Mouse (Mus musculus) gastrocnemius, postnatal 4 days (tissue): ENCODE measurements around the gene Rab6a. TPM values are rescaled to one million over a fixed set of nuclear protein-coding genes. Genes with fewer than 3 reads are reported as not detected.

Experiments
- DNase-seq, 2 experiments: peaks; one replicate each; pipeline ENCODE4 v3.0.0; 2021 to 2022; ENCODE audit warnings: low spot score in 2 of 2, mixed read lengths in 2 of 2
- total RNA-seq, 2 experiments: library from RNA; stranded (reverse); gene quantifications; 2 replicates each; pipeline ENCODE4 v1.2.3; 2021

The Rab6a gene
- total RNA-seq, 2 experiments from 2014 or later = 74.5 to 88.0 TPM

DNA sequence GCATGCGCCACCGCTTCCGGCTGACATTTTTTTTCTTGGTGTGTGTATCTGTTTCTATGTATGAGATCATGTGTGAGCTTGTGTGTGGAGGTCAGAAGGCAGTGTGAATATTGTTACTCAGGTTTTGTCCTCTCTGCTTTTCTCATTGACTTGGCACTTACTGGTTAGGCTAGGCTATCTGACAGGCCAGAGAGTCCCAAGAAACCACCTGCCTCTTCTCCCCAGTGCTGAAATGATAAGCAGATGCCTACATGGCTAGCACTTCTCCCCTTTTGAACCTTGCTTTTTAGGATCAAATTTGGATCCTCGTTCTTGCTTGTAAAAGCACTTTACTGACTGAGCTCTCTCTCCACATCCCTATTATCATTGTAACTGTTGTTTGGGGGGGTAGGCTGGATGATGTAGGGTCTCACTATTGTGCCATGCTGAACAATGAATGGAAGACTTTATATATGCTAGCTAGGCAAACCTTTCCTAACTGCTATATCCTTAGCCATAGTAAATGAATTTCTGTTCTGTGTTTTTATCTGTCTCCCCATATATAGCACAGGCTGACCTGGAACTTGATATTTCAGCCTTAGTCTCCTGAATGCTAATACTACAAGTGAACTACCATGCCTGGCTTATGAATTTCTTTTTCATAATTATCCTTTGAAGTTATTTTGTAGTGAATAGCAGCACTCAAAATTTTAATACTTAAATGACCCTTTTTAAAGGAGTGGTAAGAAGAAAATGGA, 9.1 kb downstream of the Rab6a start:
- DNase-seq = no peak

DNA sequence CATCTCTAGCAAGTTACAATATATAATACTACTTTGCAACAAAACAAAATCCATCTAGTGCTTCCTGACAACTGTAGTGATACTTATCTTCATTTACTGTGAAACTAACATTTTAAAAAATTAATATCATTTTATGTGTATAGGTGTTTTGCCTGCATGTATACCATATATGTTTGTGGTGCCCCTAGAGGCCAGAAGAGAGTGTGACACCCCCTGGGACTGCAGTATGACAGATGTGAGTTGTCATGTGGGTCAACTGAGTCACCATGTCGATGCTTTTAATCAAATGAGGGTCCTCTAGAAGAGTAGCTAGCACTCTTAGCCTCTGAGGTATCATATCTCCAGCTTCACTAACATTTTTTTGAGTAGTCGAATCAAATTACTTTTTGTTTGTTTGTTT, 15.1 kb downstream of the Rab6a start:
- DNase-seq = no peak

DNA sequence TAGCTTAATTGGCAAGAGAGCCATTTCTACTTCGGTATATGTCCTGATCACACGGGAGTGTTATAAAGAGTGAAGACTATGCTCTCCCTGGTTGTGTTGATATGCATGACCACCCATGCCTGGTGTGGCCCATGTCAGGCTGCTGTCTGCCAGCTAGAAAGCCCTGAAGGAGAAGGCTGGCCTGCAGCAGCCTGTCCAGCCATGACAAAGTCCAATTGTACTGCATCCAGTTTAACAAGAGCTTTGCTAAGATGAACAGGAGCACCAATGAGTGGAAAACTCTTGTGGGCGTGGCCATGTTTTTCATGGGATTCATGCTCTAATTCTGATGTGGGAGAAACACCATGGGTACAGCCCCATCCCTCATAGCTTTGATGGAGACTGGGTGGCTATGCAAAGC, 17.3 kb downstream of the Rab6a start:
- DNase-seq = no peak

DNA sequence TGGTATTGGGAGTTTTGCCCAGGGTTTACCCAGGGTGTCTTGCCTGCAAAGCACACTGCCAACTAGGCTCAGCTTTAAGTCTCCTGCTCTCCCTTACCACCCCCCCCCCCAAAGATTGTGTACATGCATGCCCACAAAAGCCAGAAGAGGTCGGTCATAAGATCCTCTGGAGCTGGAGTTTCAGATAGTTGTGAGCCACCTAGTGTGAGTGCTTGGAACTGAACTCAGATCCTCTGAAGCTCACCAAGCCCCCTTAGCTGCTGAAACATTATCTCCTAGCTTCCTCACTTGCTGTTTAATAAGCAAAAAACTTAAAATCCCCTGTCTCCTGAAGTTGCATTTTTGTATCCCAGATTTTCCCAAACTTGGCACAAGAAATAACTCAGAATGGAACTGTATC, 30.4 kb downstream of the Rab6a start:
- peak in 1 of 2 experiments; percentile 17 for DNase-seq

DNA sequence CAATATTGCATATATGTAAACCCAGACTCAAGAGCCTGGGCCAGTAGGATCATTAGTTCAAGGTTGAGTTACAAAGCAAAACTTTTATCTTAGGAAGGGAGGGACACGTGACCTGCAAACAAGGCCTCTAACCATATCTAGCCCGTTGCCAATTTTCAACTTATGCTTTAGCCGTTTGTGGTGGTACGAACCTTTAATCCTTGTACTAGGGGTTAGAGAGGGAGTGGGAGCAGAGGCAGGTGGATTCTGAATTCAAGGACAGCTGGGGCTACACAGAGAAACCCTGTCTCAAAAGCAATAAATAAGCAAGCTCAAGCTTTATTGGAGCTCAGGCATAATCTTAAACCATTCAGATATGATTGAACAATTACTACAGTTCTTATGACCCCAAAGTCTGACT, 35.2 kb downstream of the Rab6a start:
- no peak for DNase-seq

DNA sequence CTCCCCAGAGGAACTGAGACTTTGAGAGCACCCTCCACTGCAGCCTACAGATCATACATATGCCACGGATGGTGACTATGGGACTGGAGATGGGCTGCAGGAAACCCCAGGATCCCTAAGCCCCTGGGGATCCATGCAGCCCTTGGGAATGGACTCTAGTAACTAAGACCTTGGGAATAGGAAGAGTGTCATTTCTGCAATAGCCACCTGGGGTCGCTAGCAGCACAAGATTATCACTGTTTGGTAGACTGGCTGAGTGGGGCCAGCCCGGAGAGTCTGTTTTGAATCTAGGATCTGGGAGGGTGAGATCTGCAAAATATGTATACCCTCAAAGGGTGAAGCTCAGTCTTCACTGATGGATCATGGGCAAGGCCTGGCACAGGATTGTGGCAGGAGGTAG, 37.9 kb downstream of the Rab6a start:
- peak in 1 of 2 experiments; percentile 68 for DNase-seq

DNA sequence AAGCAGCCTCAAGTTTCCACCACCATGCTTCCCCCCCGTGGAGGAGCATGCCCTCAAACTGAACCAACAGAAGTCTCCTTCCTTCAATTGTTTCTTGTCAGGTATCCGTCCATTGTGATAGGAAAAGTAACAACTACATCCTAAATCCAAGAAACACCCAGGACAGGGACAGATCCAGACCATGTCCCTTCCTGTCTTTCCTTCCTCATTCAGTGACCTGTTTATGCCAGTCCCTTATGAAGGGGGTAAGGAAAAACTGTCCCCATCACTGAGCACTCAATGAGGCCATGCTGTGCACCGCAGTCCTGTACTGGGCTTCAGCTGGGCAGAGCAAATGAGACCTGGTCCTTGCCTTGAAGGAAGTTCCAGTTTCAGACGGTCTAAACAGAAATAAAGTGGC, 41.9 kb downstream of the Rab6a start:
- no peak for DNase-seq

DNA sequence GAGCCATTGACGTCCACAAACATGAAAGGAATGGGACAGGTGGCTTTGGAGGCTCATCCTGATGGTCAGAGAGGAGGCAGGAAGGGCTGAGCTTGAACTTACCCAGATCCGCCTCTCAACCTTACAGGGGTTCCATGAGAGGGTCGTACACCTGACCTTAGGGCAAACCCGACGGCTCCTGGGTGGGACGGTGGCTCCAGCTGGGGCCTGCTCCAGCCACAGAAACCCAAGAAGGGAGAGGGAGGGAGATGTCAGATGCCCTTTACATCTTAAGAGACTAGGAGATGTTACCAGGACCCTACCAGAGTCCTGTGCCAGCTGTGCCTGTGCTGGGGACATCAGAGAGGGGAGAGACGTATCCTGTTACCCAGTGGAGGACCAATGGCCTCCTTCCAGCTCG, 42.6 kb downstream of the Rab6a start:
- no peak for DNase-seq

DNA sequence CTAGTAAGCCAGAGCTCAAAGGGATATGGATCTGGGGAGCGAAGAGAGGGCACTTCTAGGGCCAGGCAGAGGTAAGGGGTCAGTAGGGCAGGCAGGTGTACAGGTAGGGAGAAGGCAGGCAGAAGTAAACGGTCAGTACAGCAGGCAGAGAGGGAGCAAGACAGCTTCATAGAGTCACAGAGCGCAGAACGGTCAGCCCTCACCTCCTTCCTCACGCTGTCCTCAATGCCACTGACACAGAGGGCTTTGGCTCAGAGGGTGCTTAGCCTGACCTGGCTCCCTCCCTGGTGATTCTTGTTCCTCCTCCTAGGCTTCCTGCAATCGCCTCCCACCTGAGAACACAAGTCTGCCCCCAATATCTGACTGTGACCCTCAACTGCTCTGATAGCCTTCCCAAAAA, 43.2 kb downstream of the Rab6a start:
- no peak for DNase-seq

DNA sequence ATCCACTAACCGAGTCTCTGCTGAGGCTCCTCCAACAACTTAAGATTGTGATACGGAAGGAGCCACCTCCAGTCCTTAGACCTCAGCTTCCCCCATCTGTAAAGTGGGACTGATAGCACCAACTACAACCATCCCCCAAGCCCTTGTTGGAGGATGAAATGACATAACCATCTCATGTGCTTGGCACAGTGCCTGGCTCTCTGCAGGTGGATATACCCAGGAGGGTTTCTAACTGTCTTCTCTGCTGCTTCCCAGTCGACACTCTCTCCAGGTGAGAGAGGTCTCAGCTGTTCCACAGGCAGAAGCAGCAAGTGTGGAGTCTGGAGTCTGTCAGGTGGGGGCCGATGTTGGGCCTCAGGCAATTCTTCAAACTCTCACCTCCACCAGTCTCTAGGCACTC, 43.8 kb downstream of the Rab6a start:
- DNase-seq = no peak

DNA sequence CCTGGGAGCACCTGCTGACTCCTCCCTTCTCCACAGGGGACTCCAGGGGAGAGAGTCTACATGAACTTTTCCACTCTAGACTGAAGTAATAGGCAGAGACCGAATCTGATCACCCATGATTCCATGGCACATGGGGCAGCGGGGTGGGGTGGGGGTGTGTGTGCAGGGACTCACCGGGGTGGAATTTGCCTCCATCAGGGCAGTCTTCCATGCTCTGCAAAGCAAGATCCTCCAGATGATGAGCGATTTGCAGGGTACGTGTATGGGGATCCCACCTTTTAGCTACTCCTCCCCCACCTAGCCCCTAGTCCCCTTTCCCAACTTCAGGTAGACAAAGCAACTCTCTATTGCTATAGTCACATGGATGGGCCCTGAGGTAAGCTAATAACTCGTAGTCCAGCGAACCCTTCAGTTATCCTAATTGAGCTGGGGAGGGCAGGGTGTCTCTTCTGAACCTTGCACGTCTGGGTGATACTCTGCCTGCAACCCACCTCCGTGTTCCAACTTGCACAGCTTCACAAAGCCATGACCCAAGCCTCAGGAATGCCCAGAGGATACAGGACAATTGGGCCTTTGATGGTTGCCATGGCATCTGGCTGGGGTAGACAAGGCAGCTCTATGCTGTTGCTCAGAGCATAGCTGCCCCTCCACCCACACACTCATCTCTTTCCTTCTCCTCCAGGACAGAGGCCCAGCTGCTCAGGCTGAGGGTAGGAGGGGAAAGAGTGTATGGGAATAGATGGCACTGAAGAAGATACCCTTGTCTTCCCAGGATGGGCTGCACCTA, 46.5 kb downstream of the Rab6a start:
- no peak for DNase-seq

DNA sequence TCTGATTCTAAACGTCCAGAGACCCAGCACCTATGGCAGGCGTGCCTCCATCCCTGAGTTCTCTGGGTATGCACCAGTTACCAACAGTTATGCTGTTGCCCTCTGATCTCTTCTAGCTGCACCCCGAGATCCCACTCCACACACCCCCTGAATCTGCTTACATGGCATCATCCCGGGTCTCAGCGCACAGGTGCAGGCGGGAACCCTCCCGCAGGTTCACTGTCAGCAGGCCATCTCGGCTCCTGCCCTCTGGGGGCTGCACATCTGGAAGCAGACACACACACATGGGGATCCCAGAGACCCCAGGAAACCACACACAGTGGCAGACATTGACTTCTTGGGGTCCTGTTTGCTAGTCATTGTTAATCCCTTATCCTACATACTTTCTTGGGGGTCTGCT, 47.2 kb downstream of the Rab6a start:
- DNase-seq = peak in 1 of 2 experiments; percentile 7

DNA sequence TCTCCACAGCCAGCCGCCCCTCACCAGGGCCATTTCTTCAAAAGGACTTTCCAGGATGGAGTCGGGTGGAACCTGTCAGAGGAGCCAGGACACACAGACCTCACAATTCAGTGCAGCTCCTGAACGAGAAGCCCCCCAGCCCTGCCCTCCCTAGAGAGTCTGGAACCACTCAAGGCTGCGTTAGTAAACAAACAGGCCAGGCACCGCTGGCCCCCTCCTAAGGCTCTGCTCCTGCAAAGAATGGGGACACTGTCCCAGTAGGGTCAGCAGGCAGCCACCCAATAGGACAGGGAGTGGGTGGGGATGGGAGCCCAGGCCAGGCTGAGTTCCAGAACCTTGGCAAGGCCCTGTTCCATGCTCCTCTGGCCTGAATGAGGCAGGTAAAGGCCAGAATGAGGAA, 49.5 kb downstream of the Rab6a start:
- DNase-seq = no peak

DNA sequence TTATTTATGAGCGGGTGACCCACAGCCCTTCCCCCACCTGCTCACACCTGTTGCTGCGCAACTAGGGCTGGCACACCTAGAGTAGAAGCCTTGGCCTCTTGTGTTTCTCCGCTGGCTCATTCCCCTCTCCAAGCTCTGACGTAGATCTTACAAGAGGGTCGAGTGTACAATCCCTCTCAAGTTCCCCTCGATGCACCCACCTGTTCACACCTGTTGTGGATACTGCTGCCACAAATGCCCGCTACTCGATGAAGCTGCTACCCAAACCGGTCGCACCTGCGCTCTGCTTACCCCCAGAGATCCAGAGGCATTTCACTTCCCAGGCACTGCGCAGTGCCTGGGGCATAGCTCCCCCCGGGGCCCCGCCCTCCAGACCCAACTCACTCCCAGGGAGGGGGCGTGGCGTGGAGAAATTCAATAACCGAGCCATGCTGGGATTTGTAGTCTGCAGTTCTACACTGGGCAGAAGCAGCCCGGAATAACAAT, 50.9 kb downstream of the Rab6a start:
- DNase-seq = peak in 1 of 2 experiments; percentile 39

DNA sequence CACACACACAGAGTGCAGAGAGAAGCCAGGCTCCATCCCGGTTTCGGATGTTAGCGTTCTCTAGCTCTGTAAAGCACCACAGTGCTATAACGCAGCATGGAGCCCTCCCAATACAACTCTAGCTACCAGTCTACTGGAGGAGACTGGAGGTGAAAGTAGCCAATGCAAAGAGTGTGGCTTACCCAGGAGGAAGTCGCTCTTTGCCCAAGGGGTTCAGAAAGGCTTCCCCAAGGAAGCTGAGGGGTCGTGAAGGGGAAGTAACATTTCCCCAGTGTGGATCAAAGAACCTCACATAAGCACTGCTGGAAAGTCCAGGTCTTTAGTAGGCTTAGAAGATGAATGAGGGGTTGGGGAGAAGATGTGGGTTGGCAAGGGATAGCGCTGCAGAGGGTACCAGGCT, 54.1 kb downstream of the Rab6a start:
- DNase-seq = no peak

DNA sequence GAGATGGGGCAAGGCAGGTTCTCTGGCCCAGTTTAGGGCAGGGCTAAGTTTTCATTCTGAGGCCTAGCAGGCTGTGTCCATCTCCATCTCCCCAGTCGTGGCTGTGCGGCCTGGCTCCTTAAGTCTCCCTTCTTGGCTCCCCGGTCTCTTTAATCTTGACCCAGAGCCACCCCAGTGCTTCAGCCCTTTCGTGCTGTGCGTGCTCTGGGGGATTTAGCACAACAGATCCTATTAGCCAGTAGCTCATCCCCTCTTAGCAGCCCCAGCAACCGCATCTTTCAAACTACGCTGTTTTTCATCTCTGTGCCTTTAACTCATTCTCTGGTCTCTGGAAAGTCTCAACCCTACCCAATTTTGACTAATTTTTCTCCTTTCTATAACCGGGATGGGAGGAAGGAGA, 55.0 kb downstream of the Rab6a start, which contains the start of gene Plekhb1:
Plekhb1 (minus strand) TSS at position 184 of the 400 bp plus-strand sequence.
- no peak for DNase-seq

DNA sequence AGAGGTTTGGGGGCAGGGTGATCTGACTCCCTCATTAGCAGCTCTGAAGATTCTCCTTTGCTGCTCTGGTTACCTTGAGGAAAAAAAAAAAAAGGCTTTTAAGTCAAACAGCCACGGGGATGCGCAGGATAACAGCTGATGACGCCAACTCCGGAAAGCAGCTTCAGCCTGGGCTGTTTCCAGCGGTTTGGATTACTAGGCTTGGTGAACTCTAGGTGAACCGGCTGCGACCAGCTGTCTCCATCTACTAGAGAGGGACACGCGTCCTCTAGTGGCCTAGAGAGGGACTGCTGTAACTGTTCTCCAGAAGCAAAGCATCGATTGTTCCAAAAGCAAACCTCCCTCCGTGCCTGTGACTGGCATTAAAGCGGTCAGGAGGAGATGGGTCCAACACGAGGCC, 56.0 kb downstream of the Rab6a start:
- peak; percentile 82 to 96 for DNase-seq

DNA sequence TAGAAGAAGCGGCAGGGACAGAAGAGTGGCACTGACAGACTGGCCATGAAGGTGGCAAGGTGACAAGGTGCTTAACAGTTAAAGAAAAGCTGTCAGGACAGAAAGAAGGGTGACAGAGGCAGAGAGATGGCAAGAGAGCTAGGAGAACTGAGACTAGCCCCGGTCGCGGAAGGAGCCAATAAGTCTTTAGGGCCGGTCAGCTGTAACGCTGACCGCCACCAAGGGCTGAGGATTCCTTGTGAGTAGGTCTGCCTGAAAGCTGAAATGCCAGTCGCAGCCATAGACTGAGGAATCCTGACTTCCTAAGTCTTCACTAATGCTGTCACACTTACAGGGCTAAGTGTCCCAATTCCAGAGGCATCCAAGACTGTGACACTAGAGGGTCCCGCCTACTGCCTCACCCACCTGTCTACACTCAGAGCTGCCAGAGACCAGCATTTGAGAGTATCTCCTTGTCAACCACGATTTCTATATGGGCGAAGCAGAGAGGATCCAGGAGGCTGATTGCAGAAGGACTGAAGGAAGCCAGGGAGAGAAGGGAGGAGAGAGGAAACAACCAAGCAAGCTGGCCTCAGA, 56.6 kb downstream of the Rab6a start:
- DNase-seq = no peak

DNA sequence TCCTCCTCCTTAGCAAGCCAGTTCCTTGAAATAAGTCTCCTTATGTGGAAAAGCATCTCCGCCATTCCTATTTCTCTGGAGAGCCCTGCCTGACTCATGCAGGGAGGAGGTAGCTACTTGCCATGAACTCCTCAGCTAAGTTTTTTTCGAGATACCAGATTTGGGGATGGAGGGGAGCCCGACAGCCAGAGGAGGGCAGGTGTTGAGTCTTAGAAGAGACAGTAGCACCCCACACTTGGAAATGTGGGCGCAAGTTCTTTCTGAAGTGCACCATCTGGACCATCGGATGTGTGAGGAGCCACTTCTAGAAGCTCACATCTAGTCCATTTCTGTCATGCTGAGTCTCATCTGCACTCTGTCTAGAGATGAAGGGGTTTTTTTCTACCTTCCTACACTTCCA, 63.4 kb downstream of the Rab6a start:
- no peak for DNase-seq

DNA sequence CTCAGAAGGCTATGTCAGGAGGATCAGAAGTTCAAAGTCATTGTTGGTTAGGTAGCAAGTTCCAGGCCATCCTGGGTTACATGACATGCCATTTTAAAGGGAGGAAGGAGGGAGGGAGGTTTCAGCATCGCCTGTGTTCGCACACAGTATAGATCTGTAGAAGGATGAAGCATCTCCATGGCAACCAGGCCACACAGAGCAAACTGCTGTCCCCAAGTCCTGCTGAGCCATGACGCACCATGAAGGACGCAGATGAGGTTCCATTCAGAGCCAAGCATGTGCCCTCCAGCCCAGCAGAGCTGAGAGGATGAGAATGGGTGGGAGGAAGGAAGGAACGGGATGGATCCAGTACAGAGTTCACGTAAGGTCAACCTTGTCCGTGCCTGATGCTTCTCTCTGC, 66.2 kb downstream of the Rab6a start:
- DNase-seq = no peak

DNA sequence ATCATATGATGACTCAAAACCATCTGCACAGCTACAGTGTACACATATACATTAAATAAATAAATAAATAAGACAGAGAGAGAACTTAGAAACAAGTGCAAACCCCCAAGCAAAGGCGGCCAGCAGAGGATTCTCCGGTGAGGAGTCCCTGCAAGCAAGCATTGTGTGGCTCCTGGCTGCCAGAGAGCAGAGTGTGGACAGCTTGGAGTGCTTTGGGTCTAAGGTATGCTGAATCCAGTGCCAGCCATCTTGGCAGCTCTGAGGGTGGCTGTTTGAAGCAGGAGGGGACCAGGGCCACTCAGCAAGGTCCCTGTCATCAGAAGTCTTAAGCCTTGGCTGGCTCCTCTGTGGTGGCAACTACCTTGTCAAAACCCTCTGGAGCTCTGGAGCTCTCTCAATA, 67.7 kb downstream of the Rab6a start:
- no peak for DNase-seq

DNA sequence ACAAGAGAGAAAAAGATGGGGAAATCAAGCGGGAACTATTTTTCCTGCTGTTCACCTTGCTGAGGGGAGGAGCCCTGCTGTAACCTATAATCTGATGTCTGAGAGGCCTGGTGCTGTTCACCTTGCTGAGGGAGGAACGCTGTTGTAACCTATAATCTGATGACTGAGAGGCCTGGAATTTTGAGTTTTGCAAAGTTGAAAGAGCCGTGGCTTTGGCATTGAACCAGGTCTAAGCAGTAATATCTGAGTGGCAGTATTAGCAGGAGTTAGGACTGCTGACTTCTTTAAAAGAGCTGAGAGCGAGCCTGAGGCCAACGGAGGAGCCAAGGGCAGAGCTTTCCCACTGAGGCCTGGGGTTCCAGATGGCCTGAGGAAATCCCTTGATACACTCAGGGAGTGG, 70.8 kb downstream of the Rab6a start:
- no peak for DNase-seq
